Mouse (Mus musculus) adrenal gland, adult 2 months (tissue): ENCODE measurements around the gene H2al1i. TPM values are rescaled to one million over a fixed set of nuclear protein-coding genes. Genes with fewer than 3 reads are reported as not detected.
A peak's percentile ranks its signal among the peaks of the same experiment; 100 is the strongest.
"Not testable (repeated sequence)": the region's sequence is repeated elsewhere in the genome, so short reads cannot be mapped to it uniquely, and the experiment has no call there.

Source experiments
- DNase-seq: peaks from one replicate; pipeline ENCODE4 v3.0.0; 2021
- long read RNA-seq: library from polyadenylated mRNA; stranded (forward); transcript quantifications from one replicate; pipeline ENCODE4 v2.0.0, GENCODE M21; 2021
- polyA plus RNA-seq: library from polyadenylated mRNA; depleted of rRNA; stranded (reverse); fragments of >200 nt; gene quantifications from 2 replicates; pipeline ENCODE4 v1.2.3, GENCODE M21; 2012; rRNA removed
- total RNA-seq, 2 experiments: library from RNA; stranded (reverse); gene quantifications; 2 replicates each; pipeline ENCODE4 v1.2.3; 2021

Gene H2al1i
- total RNA-seq (not detected), polyA plus RNA-seq (not detected in 2 replicates)
- long read RNA-seq = 0 reads

DNA sequence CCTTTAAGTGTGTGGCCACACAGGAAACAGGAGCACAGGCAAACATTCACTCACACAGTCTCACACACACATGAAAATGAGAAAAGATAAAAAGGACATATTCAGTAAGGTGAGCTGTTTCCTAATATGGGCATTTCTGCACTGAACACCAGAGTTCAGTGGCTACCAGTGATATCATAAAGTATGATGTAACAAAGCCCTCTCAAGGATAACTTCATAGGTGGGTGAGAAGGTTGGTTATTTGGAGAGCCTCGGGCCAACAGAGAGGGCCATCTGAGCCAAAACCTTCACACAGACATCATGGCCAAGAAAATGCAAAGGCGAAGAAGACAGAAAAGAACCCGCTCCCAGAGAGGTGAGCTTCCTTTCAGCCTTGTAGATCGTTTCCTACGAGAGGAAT lies at the start of gene H2al1i:
Gene H2al1i, plus strand, starts transcription at position 301 of the 400 bp plus-strand sequence.
- DNase-seq = not testable (repeated sequence)

DNA sequence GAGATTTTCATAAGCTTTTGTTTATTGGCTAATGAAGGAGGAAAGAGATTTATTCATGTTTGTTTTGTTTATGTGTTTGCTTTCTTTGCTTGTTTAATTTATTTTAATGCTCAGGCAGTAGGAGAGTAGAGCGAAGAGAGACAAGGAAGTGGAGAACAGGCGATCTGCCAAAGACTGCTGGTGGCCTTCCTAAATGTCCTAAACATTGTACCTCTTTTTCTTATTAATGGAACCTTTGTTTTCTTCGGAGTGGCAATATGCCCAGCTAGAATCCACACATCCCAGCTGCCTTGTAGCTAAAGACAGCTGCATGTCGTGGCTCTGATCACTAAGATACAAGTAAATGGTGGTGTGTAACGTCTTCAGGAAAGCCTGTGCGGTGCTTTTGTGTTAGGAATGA lies 47.4 kb upstream of the H2al1i start:
- no peak for DNase-seq

DNA sequence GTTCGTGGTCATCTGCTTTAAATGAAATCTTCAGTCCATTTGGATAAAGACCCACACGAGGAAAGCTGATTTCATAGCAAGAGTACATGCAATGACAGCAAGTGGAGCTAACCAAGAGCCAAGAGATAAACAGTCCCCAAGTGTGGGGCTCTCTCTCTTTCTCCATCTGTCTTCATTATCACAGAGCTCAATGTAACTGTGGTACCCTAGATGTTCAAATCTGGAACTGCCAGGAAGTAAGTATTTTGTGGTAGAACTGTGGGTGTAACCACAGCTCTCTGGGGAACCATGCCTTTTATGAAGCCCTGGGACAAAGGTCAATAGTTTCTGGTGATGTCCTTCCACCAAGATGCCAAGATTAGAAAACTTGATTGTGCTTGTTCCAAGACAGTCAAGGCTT lies 43.7 kb upstream of the H2al1i start:
- DNase-seq = no peak

DNA sequence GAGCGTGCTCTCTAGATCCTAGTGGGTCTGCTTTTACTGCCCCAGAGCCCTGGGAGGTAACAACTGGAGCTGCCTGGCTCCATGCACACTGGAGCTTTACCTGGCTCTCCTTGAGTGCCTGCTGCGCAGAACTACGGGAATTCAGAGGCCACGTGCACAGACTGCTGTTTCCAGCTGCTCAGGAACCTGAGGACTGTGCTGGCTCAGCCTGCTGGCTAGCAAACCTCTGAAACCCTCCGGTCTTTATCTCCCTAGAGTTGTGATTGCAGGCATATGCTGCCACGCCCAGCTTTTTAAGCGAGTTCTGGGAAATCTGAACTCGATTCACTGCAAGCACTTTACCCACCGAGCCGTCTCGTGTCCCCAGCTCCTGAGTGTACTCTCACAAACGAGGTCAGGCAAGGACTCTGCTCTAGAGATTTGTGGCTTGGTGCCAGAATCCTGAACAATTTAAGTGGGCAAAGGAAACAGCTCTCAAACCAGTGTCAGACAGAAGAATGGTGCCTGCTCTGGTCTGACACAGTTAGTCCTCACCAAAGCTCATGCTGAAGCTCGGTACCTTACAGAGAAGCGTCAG lies 36.1 kb upstream of the H2al1i start:
- peak; percentile 9 for DNase-seq

DNA sequence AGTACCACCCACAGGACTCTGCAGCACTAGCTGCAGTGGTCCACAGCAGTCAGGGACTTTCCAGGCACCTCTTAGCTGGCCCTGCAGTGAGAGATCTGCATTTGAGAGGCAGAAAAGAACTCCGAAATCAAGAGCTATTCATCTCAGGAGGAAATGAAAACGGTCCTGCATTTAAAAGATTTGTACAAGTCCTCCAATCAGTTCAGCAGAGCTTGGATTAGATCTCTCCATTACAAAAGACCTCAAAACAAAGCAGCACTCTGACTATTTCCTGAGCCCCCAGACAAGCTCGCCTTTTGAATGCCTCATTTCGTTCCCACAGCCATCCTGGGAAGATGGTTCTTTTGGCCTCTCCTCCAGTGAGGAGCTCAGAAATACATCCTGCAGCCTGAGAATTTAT lies 35.2 kb upstream of the H2al1i start:
- no peak for DNase-seq

DNA sequence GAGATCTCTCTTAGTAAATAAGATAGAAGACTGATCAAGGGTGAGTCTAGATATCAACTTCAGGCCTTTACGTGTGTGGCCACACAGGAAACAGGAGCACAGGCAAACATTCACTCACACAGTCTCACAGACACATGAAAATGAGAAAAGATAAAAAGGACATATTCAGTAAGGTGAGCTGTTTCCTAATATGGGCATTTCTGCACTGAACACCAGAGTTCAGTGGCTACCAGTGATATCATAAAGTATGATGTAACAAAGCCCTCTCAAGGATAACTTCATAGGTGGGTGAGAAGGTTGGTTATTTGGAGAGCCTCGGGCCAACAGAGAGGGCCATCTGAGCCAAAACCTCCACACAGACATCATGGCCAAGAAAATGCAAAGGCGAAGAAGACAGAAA lies 25.5 kb upstream of the H2al1i start, which contains the start of gene H2al1a:
Gene H2al1a, plus strand, starts transcription at position 301 of the 400 bp plus-strand sequence.
- DNase-seq = not testable (repeated sequence)

DNA sequence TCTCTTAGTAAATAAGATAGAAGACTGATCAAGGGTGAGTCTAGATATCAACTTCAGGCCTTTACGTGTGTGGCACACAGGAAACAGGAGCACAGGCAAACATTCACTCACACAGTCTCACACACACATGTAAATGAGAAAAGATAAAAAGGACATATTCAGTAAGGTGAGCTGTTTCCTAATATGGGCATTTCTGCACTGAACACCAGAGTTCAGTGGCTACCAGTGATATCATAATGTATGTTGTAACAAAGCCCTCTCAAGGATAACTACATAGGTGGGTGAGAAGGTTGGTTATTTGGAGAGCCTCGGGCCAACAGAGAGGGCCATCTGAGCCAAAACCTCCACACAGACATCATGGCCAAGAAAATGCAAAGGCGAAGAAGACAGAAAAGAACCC lies 22.3 kb upstream of the H2al1i start, which contains the start of gene H2al1b:
Gene H2al1b, plus strand, starts transcription at position 301 of the 400 bp plus-strand sequence.
- DNase-seq = not testable (repeated sequence)

DNA sequence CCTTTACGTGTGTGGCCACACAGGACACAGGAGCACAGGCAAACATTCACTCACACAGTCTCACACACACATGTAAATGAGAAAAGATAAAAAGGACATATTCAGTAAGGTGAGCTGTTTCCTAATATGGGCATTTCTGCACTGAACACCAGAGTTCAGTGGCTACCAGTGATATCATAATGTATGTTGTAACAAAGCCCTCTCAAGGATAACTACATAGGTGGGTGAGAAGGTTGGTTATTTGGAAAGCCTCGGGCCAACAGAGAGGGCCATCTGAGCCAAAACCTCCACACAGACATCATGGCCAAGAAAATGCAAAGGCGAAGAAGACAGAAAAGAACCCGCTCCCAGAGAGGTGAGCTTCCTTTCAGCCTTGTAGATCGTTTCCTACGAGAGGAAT lies 19.1 kb upstream of the H2al1i start, which contains the start of gene H2al1c:
Gene H2al1c, plus strand, starts transcription at position 301 of the 400 bp plus-strand sequence.
- DNase-seq = not testable (repeated sequence)

DNA sequence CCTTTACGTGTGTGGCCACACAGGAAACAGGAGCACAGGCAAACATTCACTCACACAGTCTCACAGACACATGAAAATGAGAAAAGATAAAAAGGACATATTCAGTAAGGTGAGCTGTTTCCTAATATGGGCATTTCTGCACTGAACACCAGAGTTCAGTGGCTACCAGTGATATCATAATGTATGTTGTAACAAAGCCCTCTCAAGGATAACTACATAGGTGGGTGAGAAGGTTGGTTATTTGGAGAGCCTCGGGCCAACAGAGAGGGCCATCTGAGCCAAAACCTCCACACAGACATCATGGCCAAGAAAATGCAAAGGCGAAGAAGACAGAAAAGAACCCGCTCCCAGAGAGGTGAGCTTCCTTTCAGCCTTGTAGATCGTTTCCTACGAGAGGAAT lies 15.9 kb upstream of the H2al1i start, which contains the start of gene H2al1d:
Gene H2al1d, plus strand, starts transcription at position 301 of the 400 bp plus-strand sequence.
- not testable (repeated sequence) for DNase-seq

DNA sequence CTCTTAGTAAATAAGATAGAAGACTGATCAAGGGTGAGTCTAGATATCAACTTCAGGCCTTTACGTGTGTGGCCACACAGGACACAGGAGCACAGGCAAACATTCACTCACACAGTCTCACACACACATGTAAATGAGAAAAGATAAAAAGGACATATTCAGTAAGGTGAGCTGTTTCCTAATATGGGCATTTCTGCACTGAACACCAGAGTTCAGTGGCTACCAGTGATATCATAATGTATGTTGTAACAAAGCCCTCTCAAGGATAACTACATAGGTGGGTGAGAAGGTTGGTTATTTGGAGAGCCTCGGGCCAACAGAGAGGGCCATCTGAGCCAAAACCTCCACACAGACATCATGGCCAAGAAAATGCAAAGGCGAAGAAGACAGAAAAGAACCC lies 12.8 kb upstream of the H2al1i start, which contains the start of gene H2al1e:
Gene H2al1e, plus strand, starts transcription at position 301 of the 400 bp plus-strand sequence.
- DNase-seq = not testable (repeated sequence)

DNA sequence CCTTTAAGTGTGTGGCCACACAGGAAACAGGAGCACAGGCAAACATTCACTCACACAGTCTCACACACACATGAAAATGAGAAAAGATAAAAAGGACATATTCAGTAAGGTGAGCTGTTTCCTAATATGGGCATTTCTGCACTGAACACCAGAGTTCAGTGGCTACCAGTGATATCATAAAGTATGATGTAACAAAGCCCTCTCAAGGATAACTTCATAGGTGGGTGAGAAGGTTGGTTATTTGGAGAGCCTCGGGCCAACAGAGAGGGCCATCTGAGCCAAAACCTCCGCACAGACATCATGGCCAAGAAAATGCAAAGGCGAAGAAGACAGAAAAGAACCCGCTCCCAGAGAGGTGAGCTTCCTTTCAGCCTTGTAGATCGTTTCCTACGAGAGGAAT lies 9.6 kb upstream of the H2al1i start, which contains the start of gene H2al1f:
Gene H2al1f, plus strand, starts transcription at position 301 of the 400 bp plus-strand sequence.
- DNase-seq = not testable (repeated sequence)

DNA sequence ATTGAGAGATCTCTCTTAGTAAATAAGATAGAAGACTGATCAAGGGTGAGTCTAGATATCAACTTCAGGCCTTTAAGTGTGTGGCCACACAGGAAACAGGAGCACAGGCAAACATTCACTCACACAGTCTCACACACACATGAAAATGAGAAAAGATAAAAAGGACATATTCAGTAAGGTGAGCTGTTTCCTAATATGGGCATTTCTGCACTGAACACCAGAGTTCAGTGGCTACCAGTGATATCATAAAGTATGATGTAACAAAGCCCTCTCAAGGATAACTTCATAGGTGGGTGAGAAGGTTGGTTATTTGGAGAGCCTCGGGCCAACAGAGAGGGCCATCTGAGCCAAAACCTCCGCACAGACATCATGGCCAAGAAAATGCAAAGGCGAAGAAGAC lies 6.5 kb upstream of the H2al1i start, which contains the start of gene H2al1g:
Gene H2al1g, plus strand, starts transcription at position 301 of the 400 bp plus-strand sequence.
- not testable (repeated sequence) for DNase-seq

DNA sequence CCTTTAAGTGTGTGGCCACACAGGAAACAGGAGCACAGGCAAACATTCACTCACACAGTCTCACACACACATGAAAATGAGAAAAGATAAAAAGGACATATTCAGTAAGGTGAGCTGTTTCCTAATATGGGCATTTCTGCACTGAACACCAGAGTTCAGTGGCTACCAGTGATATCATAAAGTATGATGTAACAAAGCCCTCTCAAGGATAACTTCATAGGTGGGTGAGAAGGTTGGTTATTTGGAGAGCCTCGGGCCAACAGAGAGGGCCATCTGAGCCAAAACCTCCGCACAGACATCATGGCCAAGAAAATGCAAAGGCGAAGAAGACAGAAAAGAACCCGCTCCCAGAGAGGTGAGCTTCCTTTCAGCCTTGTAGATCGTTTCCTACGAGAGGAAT lies 3.3 kb upstream of the H2al1i start, which contains the start of gene H2al1h:
Gene H2al1h, plus strand, starts transcription at position 301 of the 400 bp plus-strand sequence.
- DNase-seq = not testable (repeated sequence)

DNA sequence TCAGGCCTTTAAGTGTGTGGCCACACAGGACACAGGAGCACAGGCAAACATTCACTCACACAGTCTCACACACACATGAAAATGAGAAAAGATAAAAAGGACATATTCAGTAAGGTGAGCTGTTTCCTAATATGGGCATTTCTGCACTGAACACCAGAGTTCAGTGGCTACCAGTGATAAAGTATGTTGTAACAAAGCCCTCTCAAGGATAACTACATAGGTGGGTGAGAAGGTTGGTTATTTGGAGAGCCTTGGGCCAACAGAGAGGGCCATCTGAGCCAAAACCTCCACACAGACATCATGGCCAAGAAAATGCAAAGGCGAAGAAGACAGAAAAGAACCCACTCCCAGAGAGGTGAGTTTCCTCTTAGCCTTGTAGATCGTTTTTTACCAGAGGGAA lies 3.1 kb downstream of the H2al1i start, which contains the start of gene H2al1j:
Gene H2al1j, plus strand, starts transcription at position 301 of the 400 bp plus-strand sequence.
- not testable (repeated sequence) for DNase-seq

DNA sequence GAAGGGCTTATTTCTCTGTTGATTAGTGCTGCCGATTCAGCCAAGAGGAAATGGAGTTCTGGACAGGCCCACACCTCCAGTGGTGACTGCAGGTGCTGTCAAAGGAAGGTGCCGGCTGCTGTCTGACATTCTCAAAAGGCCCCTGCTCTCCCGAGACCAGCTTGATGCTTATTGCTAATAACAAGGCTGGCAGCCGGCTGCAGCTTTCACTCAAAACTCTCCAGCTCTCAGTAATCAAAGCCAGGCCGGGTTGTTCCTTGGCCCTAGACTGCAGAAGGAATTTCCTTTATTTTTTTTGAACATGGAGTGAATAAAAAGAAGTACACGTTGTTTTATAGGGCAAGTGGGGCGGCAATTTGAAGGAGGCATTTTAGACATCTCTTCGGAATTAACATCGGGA lies 21.3 kb downstream of the H2al1i start:
- no peak for DNase-seq

DNA sequence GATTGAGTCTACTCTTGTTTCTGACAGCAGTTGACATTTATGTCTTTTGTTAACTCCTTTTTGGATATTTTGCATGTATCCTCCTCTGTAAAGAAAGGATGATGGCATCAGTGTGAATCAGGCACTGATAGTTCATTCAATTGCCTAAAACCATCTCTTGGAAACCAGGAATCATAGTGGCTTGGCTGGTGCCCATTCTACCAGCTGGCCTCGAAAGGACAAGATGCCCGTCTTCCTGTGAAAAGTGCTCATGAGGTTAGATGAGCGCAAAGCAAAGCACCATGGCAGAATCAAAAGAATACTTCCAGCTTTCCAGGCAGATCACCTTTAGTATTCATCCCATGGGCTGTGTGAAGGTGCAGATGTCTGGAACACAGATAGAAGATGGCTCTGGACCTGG lies 22.3 kb downstream of the H2al1i start:
- DNase-seq = no peak

DNA sequence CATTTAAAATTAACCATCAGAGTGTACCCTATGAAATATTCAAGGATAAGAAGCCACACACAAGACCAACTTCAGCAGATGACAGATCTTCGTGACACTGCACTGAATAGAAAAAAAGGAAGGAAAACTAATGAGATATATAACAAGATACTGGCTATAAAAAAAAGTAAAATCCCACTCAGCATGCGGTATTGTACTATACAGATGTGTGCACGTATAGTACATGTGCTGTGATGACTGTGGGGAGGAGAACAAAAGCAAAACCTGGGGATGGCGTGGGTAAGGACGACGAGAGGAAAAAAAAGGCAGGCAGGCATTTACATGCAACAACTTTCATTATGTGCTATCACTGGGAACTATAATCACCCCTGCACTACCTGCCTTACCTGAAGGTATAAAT lies 36.4 kb downstream of the H2al1i start:
- DNase-seq = no peak

DNA sequence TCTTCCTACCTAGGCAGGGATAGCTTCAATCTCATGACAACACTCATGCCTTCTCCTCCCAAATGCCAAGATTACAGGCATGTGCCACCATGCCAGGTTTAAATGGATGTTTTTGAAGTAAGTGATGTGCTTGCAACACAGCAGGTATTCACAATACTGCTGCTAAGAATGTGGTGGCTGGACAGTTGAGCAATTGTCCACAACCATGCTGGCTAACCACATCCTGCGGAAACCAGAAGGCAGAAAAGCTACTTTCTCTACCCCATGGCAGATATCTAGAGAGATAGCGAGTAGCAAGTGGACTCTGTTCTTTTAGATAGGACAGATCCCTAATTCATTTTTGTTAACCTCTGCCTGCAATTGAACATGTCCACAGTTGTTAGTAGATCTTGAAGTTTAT lies 36.8 kb downstream of the H2al1i start:
- DNase-seq = no peak

DNA sequence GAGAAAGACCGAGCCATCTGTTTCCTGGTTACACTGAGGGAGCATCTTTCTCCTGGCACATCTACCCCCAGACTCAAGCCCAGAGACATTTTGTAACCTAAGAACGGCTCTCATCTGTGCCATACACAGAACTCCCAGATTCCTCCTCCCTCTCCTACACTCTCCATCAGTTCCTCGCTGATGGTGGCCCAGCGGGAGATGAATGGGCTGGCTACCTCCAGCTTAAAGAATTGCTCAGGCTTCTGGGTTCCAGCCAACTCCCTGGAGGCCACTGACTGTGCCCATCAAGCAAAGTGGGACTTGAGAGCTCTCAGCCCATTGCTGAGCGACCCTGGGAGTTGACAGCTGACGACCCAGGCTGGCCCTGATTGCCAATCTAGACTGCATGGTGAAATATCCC lies 39.4 kb downstream of the H2al1i start:
- peak; percentile 48 for DNase-seq

DNA sequence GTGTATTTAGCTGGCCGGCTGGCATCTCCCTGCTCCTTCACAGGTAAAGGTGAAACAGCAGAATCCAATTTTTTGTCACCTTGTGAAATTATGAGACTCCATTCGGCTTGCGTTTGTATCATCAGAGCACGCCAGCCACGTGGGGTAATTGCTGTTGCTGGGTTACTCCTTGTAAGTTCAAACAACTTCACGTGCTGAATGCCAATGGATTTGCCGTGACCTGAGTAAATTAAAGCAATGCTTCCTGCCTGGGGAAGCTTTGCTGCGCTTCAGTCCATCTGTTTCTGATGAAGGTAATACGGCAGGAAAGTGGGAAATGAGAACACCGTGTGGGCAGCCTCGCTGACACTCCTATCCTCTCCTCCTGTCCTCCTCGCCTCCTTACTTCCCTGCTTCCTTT lies 40.7 kb downstream of the H2al1i start:
- DNase-seq = no peak
